Mouse (Mus musculus): ENCODE data around the gene Lsmem1. TPM values are rescaled to one million over a fixed set of nuclear protein-coding genes. Genes with fewer than 3 reads are reported as not detected.

Lsmem1 gene
- polyA plus RNA-seq, 1 experiment from 2014 or later: not detected

MicroRNAs encoded within 50 kb of the gene (microRNA counts, 519-probe panel; counts per million panel counts)
- not detected for microRNA mmu-miR-1938

Small RNA genes within 50 kb of the gene (microRNA-seq; reads per million reads assigned to microRNA genes)
- not detected for gene Mir1938

Other genes starting within 250 kb of the Lsmem1 start
- 89.2 and 98.3 TPM in 2 replicates for gene Arl4a, start 161.5 kb downstream of the Lsmem1 start, polyA plus RNA-seq (2016; fragmentation: Nextera tagmentation; extraction: Ambion mirVana)
- gene Scin, start 65.3 kb downstream of the Lsmem1 start, polyA plus RNA-seq (2016; fragmentation: Nextera tagmentation; extraction: Ambion mirVana): 0.09 TPM in 1 of 2 replicates, not detected in the other
- gene Ifrd1, start 49.0 kb upstream of the Lsmem1 start, polyA plus RNA-seq (2016; fragmentation: Nextera tagmentation; extraction: Ambion mirVana): 178 and 182 TPM in 2 replicates
- gene Zfp277, start 246.4 kb upstream of the Lsmem1 start, polyA plus RNA-seq (2016; fragmentation: Nextera tagmentation; extraction: Ambion mirVana): 30.3 and 30.5 TPM in 2 replicates
- 32.8 and 34.2 TPM in 2 replicates for gene Dock4, start 246.5 kb upstream of the Lsmem1 start, polyA plus RNA-seq (2016; fragmentation: Nextera tagmentation; extraction: Ambion mirVana)

All from midbrain, embryonic 12.5 days (tissue).